Mouse (Mus musculus) kidney, embryonic 14.5 days (tissue): ENCODE results near the gene Pbp2. TPM values are rescaled to one million over a fixed set of nuclear protein-coding genes. Genes with fewer than 3 reads are reported as not detected.
A peak's percentile ranks its signal among the peaks of the same experiment; 100 is the strongest.

Experiments
- ATAC-seq: fragments of 200-750 bp; cut with Nextera tagmentation; 2 replicates; pipeline ENCODE4 v1.8.0; 2017; ENCODE audit warnings: moderate number of reproducible peaks, mild to moderate bottlenecking, moderate TSS enrichment, moderate library complexity; ENCODE audit not compliant: low FRiP score, low TSS enrichment
- H3K27ac ChIP-seq: fragments of 300-500 bp; sonication (generic); 2 replicates; pipeline ENCODE4 v1.5.1; 2014; ENCODE audit warnings: low read depth, mild to moderate bottlenecking, low read length, moderate library complexity, mixed read lengths
- H3K27me3 ChIP-seq: fragments of 300-500 bp; sonication (generic); 2 replicates; pipeline ENCODE4 v1.6.1; 2014; ENCODE audit warnings: mild to moderate bottlenecking, low read length; ENCODE audit not compliant: control insufficient read depth, insufficient read depth
- H3K36me3 ChIP-seq: fragments of 300-500 bp; sonication (generic); 2 replicates; pipeline ENCODE4 v1.6.1; 2014; ENCODE audit warnings: low read length, mixed read lengths; ENCODE audit not compliant: control insufficient read depth, insufficient read depth
- H3K4me1 ChIP-seq: fragments of 300-500 bp; sonication (generic); 2 replicates; pipeline ENCODE4 v1.6.1; 2014; ENCODE audit warnings: low read length, mixed read lengths; ENCODE audit not compliant: control insufficient read depth, insufficient read depth
- H3K4me2 ChIP-seq: fragments of 300-500 bp; sonication (generic); replicated peaks from 2 replicates; pipeline ENCODE4 v1.6.1; 2014; ENCODE audit warnings: low read depth, mild to moderate bottlenecking, low read length
- H3K4me3 ChIP-seq: fragments of 300-500 bp; sonication (generic); 2 replicates; pipeline ENCODE4 v1.5.1; 2014; ENCODE audit warnings: mild to moderate bottlenecking, low read length
- H3K9ac ChIP-seq: fragments of 300-500 bp; sonication (generic); 2 replicates; pipeline ENCODE4 v1.6.1; 2014; ENCODE audit warnings: low read depth, mild to moderate bottlenecking, low read length, moderate library complexity
- H3K9me3 ChIP-seq: fragments of 300-500 bp; sonication (generic); 2 replicates; pipeline ENCODE4 v1.6.1; 2016; ENCODE audit warnings: low read length; ENCODE audit not compliant: control insufficient read depth
- WGBS: fragments of 180-500 bp; shearing (Covaris S2); extraction: QIAGEN DNeasy Blood & Tissue Kit; methylation state at CpG from one replicate; pipeline ENCODE4 v1.1.7; 2014; 5-methylcytosine and 5-hydroxymethylcytosine counted together
- polyA plus RNA-seq: library from polyadenylated mRNA; unstranded; fragments of >200 nt; fragmentation: Nextera tagmentation; extraction: Ambion mirVana; gene quantifications from 2 replicates; pipeline ENCODE4 v1.2.1, GENCODE M21; 2014

Pbp2 gene
- polyA plus RNA-seq, 1 experiment from 2014 or later, result 0.50 TPM

DNA sequence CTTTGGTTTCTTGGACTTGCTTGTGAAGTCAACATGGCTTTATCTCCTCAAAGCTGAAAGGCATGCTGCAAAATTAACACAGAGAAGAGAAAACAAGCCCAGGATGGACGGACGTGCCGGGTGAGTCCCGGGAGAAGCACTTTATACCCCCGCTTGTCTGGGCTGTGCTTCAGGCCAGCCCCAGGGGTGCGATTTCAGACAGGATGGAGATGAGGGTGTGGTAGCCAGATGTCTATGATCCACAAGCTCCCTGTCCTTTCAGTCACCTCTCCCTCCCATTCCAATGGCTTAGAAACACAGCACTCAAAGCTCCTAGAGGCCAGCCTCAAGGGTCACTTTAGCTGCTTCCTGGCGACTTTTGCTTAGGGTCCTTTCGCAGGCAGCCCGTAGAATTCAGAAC, 3.8 kb upstream of the Pbp2 start:
- Histone ChIP-seq H3K36me3 (no peaks in the 10 kb centered on the region), H3K27me3 (no peaks in the 10 kb centered on the region), H3K4me3 (no peak overlapping the region), H3K4me2 (no peak overlapping the region), H3K9me3 (no peaks in the 10 kb centered on the region), H3K4me1 (peaks cover 7% of the 10 kb centered on the region; the same call in 1 of the 2 replicates), H3K9ac (no peak overlapping the region), H3K27ac (no peak overlapping the region)
- 0 out of 2 replicates have a peak, but pooled peaks have one; percentile 35 for ATAC-seq
- WGBS, result 37% methylated on average over 9 of the region's 9 CpGs

DNA sequence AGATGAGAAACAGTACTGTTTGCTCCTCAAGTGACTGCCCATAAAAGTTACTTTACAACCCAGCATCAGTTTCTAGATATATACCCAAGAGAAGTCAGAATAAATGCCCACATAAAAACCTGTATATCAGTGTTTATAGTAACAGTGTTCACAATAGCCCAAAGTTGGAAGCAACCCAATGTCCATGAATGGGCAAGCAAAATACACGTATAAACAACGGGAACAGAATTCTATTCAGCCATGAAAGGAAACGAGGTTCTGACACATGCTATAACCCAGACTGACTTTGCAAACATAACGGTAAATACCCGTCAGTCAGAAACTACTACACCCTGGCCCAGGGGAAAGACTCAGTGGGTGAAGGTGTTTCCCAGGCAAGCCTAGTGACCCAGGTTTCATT, 1.8 kb upstream of the Pbp2 start:
- H3K4me3 ChIP-seq, result no peak overlapping the region
- H3K36me3 ChIP-seq, result no peaks in the 10 kb centered on the region
- no peaks in the 10 kb centered on the region for H3K9me3 ChIP-seq
- H3K27me3 ChIP-seq, result no peaks in the 10 kb centered on the region
- peaks cover 7% of the 10 kb centered on the region; the same call in 1 of the 2 replicates for H3K4me1 ChIP-seq
- H3K4me2 ChIP-seq, result no peak overlapping the region
- 62% methylated on average over 5 of the region's 5 CpGs for WGBS
- H3K9ac ChIP-seq, result no peak overlapping the region
- no peak for ATAC-seq
- no peak overlapping the region for H3K27ac ChIP-seq

DNA sequence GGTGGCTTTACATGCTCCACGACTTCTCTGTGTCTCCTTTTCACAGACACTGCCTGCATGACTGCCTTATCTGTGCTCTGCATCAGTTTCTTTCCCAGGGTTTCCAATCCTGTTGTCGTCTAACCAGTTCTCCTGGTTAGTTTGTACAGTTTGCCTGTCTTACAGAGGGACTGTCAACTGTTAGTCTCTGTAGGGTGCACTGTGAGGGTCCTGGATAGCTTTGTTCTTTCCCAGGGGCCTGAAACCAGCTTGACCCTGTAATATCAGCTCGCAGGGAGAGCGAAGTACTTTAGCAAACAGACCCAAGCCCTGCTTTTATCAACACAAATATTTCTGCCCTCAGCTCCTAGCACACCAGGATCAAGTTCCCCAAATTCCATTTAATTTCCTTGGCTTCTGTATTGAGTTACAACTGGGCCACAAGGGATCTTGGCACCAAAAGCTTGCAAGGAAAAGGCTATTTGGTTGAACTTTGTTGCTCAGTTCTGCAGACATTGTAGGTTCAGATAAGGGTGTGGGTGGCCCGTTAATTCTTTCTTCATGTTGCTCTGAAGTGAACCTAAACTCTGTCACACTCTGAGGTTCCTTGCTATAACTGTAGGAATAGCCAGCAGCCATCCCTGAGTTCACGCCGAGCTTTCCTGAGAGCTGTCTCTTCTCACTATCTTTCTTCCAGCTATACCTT, 5.5 kb downstream of the Pbp2 start:
- H3K27me3 ChIP-seq, result no peaks in the 10 kb centered on the region
- H3K36me3 ChIP-seq, result no peaks in the 10 kb centered on the region
- no peak overlapping the region for H3K4me3 ChIP-seq
- H3K4me1 ChIP-seq, result peaks cover 7% of the 10 kb centered on the region; the same call in 1 of the 2 replicates
- 38% methylated on average over 7 of the region's 7 CpGs for WGBS
- H3K9ac ChIP-seq, result no peak overlapping the region
- H3K27ac ChIP-seq, result peak overlapping the region; percentile 71; the same call in 1 of the 2 replicates
- no peaks in the 10 kb centered on the region for H3K9me3 ChIP-seq
- ATAC-seq, result peak; percentile 76; the same call in 1 of the 2 replicates
- H3K4me2 ChIP-seq, result no peak overlapping the region

DNA sequence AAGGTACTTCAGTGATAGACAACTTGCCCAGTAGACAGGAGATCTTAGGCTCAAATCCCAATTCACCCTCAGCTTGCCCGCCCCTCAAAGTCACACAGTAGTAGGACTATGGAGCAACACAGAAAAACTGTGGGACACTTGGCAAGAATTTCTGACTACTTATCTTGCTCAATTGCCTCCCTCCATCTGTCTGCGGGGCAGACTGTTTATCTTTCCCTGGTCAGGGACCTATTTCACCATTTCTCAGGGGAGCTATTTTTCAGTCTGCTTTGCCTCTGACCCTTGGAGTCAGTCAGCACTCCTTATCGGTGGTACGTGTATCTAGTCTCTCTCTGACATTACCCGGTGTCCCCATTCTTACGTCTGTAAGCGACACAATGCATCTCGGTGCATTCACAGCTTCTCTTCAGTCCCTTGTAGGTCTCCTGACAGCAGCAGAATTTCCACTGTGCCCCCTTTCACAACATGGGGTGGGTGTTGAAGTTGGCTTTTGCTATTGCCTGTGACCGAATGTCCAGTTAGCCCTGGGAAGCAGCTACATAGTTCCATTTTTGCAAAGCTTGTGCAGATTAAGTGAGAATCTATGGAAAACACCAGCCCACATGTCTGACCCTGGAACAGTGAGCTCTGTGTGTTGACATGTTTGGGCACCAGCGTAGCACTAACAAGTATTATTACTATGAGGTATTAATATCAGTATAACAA, 7.6 kb downstream of the Pbp2 start:
- Histone ChIP-seq H3K27me3 (no peaks in the 10 kb centered on the region), H3K4me1 (peaks cover 7% of the 10 kb centered on the region; the same call in 1 of the 2 replicates), H3K4me3 (no peak overlapping the region), H3K4me2 (no peak overlapping the region), H3K9ac (no peak overlapping the region), H3K27ac (no peak overlapping the region), H3K36me3 (no peaks in the 10 kb centered on the region), H3K9me3 (no peaks in the 10 kb centered on the region)
- ATAC-seq, result no peak
- WGBS, result 70% methylated on average over 10 of the region's 10 CpGs

DNA sequence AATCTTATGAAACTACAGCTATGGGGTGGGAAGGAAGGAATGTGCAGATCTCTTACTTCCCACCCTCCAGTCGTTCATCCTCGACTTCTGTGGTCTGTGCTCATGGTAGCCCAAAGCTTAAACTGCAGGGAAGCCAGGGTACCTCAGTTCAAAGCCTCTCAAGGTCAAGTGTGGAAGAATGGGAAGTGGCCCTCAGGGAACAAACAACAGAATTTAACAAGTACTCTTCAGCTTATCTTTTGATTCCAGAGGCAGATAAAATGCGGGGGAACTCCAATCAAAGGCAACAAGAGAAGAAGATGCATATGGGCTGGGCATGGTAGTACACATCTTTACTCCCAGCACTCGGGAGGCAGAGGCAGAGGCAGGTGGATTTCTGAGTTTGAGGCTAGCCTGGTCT, 9.7 kb downstream of the Pbp2 start:
- H3K27ac ChIP-seq, result no peak overlapping the region
- WGBS, result 76% methylated on average over 4 of the region's 4 CpGs
- no peaks in the 10 kb centered on the region for H3K9me3 ChIP-seq
- ATAC-seq, result no peak
- 0 out of 2 replicates have a peak, but pooled peaks cover 3% of the 10 kb centered on the region for H3K4me1 ChIP-seq
- H3K4me3 ChIP-seq, result no peak overlapping the region
- no peaks in the 10 kb centered on the region for H3K27me3 ChIP-seq
- H3K9ac ChIP-seq, result no peak overlapping the region
- H3K36me3 ChIP-seq, result no peaks in the 10 kb centered on the region
- no peak overlapping the region for H3K4me2 ChIP-seq

DNA sequence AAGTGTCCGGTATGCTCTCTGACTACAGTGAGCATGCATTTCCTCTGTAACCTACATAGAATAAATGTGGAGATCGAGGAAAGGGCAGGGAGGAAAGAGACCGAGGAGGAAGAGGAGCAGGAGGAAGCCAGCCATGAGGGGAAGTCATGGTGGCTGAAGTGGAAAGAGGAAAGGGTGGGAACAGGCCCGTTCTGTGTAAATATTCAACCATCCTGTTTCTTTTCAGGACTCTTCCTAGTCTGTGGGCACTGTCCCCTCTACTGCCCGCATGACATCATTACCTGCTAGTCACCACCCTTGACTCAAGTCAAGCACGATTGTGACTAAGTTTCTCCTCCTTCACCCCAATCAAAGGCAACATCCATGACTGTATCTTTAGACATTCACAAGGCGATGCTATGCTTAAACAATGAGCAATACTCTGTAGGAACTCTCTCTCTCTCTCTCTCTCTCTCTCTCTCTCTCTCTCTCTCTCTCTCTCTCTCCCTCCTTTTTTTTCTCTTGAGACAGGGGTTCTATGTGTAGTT, 11.1 kb downstream of the Pbp2 start:
- no peak overlapping the region for H3K4me3 ChIP-seq
- H3K36me3 ChIP-seq, result no peaks in the 10 kb centered on the region
- H3K27me3 ChIP-seq, result no peaks in the 10 kb centered on the region
- H3K4me2 ChIP-seq, result no peak overlapping the region
- no peaks in the 10 kb centered on the region for H3K9me3 ChIP-seq
- ATAC-seq, result no peak
- WGBS, result 82% methylated on average over 7 of the region's 7 CpGs
- H3K4me1 ChIP-seq, result no peaks in the 10 kb centered on the region
- H3K9ac ChIP-seq, result no peak overlapping the region
- H3K27ac ChIP-seq, result no peak overlapping the region

DNA sequence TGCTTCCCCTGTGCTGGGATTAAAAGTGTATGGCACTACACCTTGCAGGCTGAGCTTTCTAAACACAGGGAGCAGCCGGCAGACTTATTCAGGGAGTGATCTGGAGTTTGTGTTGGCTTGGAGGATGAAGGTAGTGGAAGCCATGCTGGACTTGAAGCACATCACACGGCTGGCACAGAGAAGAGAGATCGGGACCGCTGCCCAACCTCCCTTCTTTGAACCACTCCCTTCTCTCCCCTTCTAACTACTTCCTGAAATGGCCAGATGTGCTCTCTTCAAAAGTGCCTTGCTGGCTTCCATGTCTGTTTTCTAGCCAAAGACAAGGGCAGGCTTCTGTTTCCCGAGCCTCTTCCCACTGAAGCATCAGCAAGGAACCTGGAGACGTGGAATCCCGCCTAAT, 12.6 kb downstream of the Pbp2 start:
- 84% methylated on average over 7 of the region's 7 CpGs for WGBS
- no peak for ATAC-seq
- Histone ChIP-seq H3K27ac (no peak overlapping the region), H3K9ac (no peak overlapping the region), H3K4me1 (no peaks in the 10 kb centered on the region), H3K36me3 (no peaks in the 10 kb centered on the region), H3K4me3 (no peak overlapping the region), H3K9me3 (no peaks in the 10 kb centered on the region), H3K27me3 (no peaks in the 10 kb centered on the region), H3K4me2 (no peak overlapping the region)

DNA sequence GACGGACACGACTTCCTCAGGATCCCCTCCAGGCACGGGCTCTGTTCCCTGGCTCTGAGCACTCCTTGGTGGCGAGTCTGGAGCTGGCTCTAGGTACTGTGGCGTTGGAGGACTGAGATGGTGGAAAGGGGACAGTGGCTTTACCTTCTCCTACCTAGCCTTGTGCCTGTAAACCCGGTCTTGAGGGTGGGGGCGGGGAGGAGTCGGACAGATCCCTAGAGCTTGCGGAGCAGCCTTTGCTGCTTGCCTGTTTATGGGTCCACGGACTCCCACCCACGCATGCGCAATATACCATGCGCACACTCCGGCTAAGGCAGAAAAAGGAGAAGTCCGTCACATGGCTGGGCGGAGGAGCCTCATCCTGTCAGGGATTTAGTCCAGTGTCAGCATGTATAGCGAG, 13.9 kb downstream of the Pbp2 start:
- H3K4me1 ChIP-seq, result no peaks in the 10 kb centered on the region
- no peak overlapping the region for H3K4me2 ChIP-seq
- H3K27ac ChIP-seq, result no peak overlapping the region
- 65% methylated on average over 17 of the region's 17 CpGs for WGBS
- ATAC-seq, result no peak
- no peak overlapping the region for H3K9ac ChIP-seq
- H3K36me3 ChIP-seq, result no peaks in the 10 kb centered on the region
- no peak overlapping the region for H3K4me3 ChIP-seq
- H3K9me3 ChIP-seq, result no peaks in the 10 kb centered on the region
- no peaks in the 10 kb centered on the region for H3K27me3 ChIP-seq
